ENCODE assay signal across 23 mouse cellular contexts in the genomic region with DNA sequence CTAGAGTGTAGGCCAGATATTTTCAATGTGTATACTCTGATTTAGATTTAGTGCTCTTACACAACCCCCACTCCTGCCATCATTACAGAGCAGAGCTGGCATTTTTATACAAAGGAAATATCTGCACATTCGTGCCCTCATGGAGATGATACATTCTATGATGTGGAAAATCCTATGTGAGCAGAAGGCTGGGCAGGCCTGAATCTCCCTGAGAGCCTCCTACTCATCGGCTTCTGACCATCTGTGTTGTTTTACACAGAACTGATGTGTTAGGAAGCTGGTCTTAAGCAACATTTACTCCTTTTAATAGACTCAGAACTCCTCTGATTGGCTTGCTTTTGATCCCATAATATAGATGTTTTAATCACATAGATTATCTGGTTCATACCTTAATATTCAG.
DNase-seq lines count a peak whose midpoint lies in the region; ATAC-seq lines count a peak whose summit lies in the region.
"Had no signal": no experiment of that assay in that cellular context is flagged by ENCODE, and none has a peak within 500 bp of the region (broad histone marks: within the 10 kb centered on the region; RNA-seq: fewer than 3 reads in every experiment).

No protein-coding gene starts in this region.

- no peaks in the 10 kb centered on the region for H3K9me3 ChIP-seq in hindbrain, embryonic 12.5 days (replicated peaks)
- H3K9me3 ChIP-seq: embryonic facial prominence, embryonic 13.5 days; liver, embryonic 13.5 days; lung, embryonic 15.5 days; midbrain, embryonic 12.5 days; neural tube, embryonic 15.5 days had no signal

- no peaks in the 10 kb centered on the region for H3K36me3 ChIP-seq in hindbrain, embryonic 12.5 days
- H3K36me3 ChIP-seq: embryonic facial prominence, embryonic 13.5 days; liver, embryonic 13.5 days; lung, embryonic 15.5 days; midbrain, embryonic 12.5 days; neural tube, embryonic 15.5 days had no signal

- no peak overlapping the region for H3K9ac ChIP-seq in hindbrain, embryonic 12.5 days
- H3K9ac ChIP-seq: embryonic facial prominence, embryonic 13.5 days; liver, embryonic 13.5 days; lung, embryonic 15.5 days; midbrain, embryonic 12.5 days; neural tube, embryonic 15.5 days had no signal

- no peak overlapping the region for H3K4me3 ChIP-seq in hindbrain, embryonic 12.5 days
- H3K4me3 ChIP-seq: embryonic facial prominence, embryonic 13.5 days; liver, embryonic 13.5 days; lung, embryonic 15.5 days; midbrain, embryonic 12.5 days; myocyte; neural tube, embryonic 15.5 days had no signal

- no peak overlapping the region for H3K27ac ChIP-seq in hindbrain, embryonic 12.5 days
- H3K27ac ChIP-seq: embryonic facial prominence, embryonic 13.5 days; liver, embryonic 13.5 days; lung, embryonic 15.5 days; macrophage; midbrain, embryonic 12.5 days; neural tube, embryonic 15.5 days had no signal

- ATAC-seq in frontal cortex, adult (ENCODE audit: low TSS enrichment): peak; percentile 99
- no peak for ATAC-seq in hindbrain, embryonic 12.5 days (ENCODE audit: low FRiP score)

- WGBS in hindbrain, embryonic 12.5 days: 87% methylated on average over 2 of the region's 2 CpGs

- no peak for DNase-seq in frontal cortex, postnatal 25 days (ENCODE audit: low spot score in 2 of 2)
- DNase-seq in brain, adult 2 months (ENCODE audit: low read depth, low spot score): peak; percentile 82
- peak; percentile 72 for DNase-seq in layer of hippocampus, adult 9-11 months
- DNase-seq in right cerebral cortex, adult 2 months (ENCODE audit: low spot score in 2 of 2): peak; percentile 57 to 60
- no peak for DNase-seq in spleen, postnatal 4 days (ENCODE audit: low spot score in 2 of 2)
- DNase-seq in thymus, postnatal 4 days: no peak
- DNase-seq: adrenal gland, adult 2 months; cerebellum, adult 11-12 months; gastrocnemius, postnatal 36 days; heart, postnatal 14 days; kidney, adult 18-20 months; kidney, postnatal 10 days; liver, embryonic 13.5 days had no signal

- no peak overlapping the region for H3K4me2 ChIP-seq in hindbrain, embryonic 12.5 days (replicated peaks)
- H3K4me2 ChIP-seq: embryonic facial prominence, embryonic 13.5 days; heart, embryonic 11.5 days; liver, embryonic 13.5 days; lung, embryonic 15.5 days; midbrain, embryonic 12.5 days; neural tube, embryonic 15.5 days had no signal

- no peaks in the 10 kb centered on the region for H3K27me3 ChIP-seq in hindbrain, embryonic 12.5 days
- H3K27me3 ChIP-seq: CH12.LX; embryonic facial prominence, embryonic 13.5 days; liver, embryonic 13.5 days; lung, embryonic 15.5 days; midbrain, embryonic 12.5 days; neural tube, embryonic 15.5 days had no signal

- no peaks in the 10 kb centered on the region for H3K4me1 ChIP-seq in hindbrain, embryonic 12.5 days
- H3K4me1 ChIP-seq: embryonic facial prominence, embryonic 13.5 days; liver, embryonic 13.5 days; lung, embryonic 15.5 days; midbrain, embryonic 12.5 days; neural tube, embryonic 15.5 days had no signal

Comparison
In these comparisons a context has a peak if more than half of its experiments do, and no peak if none do; other contexts are left out.
1. DNase-seq: peak in brain, adult 2 months (single experiment), layer of hippocampus, adult 9-11 months (single experiment) and right cerebral cortex, adult 2 months (2 of 2); none in frontal cortex, postnatal 25 days (0 of 2), spleen, postnatal 4 days (0 of 2) and thymus, postnatal 4 days (single experiment).